Mouse (Mus musculus) spleen, adult 18-20 months (tissue): ENCODE data around the gene Rab31.
A peak's percentile ranks its signal among the peaks of the same experiment; 100 is the strongest.

Source experiments
- DNase-seq, 2 experiments: peaks; one replicate each; pipeline ENCODE4 v3.0.0; 2022; ENCODE audit warnings: mixed read lengths in 2 of 2

Rab31 gene

GRCm38 (mm10) chr17:65613463-65614412 lies 158.8 kb downstream of the Rab31 start, which contains the start of gene Vapa:
Vapa (minus strand) TSS chr17:65613555.
- DNase-seq: peak; percentile 98 to 99

- DNase-seq: no peak
These were observed 159.4 kb downstream of the Rab31 start for GRCm38 (mm10) chr17:65613142-65613462.

GRCm38 (mm10) chr17:65612391-65613141 lies 160.0 kb downstream of the Rab31 start:
- peak; percentile 25 to 43 for DNase-seq

GRCm38 (mm10) chr17:65611721-65612120 lies 160.8 kb downstream of the Rab31 start:
- DNase-seq: no peak

- no peak for DNase-seq
These were observed 163.8 kb downstream of the Rab31 start for GRCm38 (mm10) chr17:65608743-65609142.

- no peak for DNase-seq
These were observed 164.3 kb downstream of the Rab31 start for GRCm38 (mm10) chr17:65608312-65608687.

GRCm38 (mm10) chr17:65607574-65608311 lies 164.8 kb downstream of the Rab31 start:
- DNase-seq: no peak

GRCm38 (mm10) chr17:65606014-65606413 lies 166.5 kb downstream of the Rab31 start:
- DNase-seq: no peak

GRCm38 (mm10) chr17:65604892-65605291 lies 167.7 kb downstream of the Rab31 start:
- no peak for DNase-seq

GRCm38 (mm10) chr17:65604315-65604714 lies 168.2 kb downstream of the Rab31 start:
- no peak for DNase-seq
